Mouse (Mus musculus) embryo, embryonic 9.5 days (tissue): ENCODE results near the gene Olfr1158.
"Not testable (repeated sequence)": the region's sequence is repeated elsewhere in the genome, so short reads cannot be mapped to it uniquely, and the experiment has no call there.

ENCODE experiments used
- DNase-seq: peaks from one replicate; pipeline ENCODE4 v3.0.0-alpha.2; 2017; ENCODE audit errors: extremely low spot score

Olfr1158 gene

GRCm38 (mm10) chr2:87989813-87990212 is at the start of gene Olfr1158:
TSS of gene Olfr1158 (plus strand) at chr2:87990113.
- no peak for DNase-seq

GRCm38 (mm10) chr2:87945037-87945436 is 44.9 kb upstream of the Olfr1158 start, which contains the start of gene Olfr1155:
TSS of gene Olfr1155 (minus strand) at chr2:87945137.
- no peak for DNase-seq

- no peak for DNase-seq
These were observed 36.9 kb upstream of the Olfr1158 start, which contains the start of gene Olfr1156 for GRCm38 (mm10) chr2:87953000-87953399. TSS of gene Olfr1156 (minus strand) at chr2:87953100.

GRCm38 (mm10) chr2:87968199-87968598 is 21.7 kb upstream of the Olfr1158 start, which contains the start of gene Olfr1157:
TSS of gene Olfr1157 (minus strand) at chr2:87968299.
- DNase-seq, result no peak

GRCm38 (mm10) chr2:87974563-87974962 is 15.3 kb upstream of the Olfr1158 start, which contains the start of gene Olfr74:
TSS of gene Olfr74 (minus strand) at chr2:87974663.
- DNase-seq, result no peak

GRCm38 (mm10) chr2:88007515-88008318 is 17.8 kb downstream of the Olfr1158 start, which contains the start of gene Olfr1160:
TSS of gene Olfr1160 (minus strand) at chr2:88008268.
- no peak for DNase-seq

DNA sequence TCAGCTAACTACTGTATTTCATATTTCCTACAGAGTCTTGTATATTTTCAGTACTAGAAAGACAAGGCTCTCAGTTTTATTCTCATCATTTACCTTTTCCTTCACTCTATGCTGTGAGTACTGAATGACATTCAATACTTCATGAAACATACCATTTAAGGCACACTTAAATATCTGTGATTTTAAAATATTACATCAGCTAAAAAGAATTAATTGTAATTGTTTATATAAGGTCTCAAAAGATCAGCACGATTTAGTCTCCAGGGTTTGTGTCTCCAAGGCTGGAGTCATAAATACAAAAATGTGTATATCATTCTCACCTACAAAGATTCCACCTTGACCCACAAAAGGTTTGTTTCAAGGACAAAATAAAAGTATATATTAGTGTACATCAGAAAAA is 32.6 kb downstream of the Olfr1158 start, which contains the start of gene Olfr1161:
Gene Olfr1161 (plus strand): TSS at position 301 of the 400 bp plus-strand sequence.
- DNase-seq, result not testable (repeated sequence)

DNA sequence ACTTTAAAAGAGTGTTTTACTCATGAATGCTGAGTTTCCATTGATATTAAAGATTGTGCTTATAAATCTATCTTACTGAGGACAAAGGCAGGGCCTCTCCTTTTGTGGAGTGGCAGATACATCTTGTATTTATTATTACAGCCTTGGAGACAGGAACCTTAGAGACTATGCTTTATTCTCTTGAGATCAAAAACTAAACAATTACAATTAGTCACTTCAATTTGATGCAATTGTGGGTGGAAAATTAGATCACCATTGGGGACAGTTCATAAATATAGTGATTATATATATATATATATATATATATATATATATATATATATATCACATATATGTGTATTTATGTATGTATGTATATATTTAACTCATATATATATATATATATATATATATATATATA is 47.7 kb downstream of the Olfr1158 start, which contains the start of gene Olfr73:
Gene Olfr73 (minus strand): TSS at position 101 of the 400 bp plus-strand sequence.
- no peak for DNase-seq
